Mouse (Mus musculus): ENCODE results near the gene Prdm5.

DNA sequence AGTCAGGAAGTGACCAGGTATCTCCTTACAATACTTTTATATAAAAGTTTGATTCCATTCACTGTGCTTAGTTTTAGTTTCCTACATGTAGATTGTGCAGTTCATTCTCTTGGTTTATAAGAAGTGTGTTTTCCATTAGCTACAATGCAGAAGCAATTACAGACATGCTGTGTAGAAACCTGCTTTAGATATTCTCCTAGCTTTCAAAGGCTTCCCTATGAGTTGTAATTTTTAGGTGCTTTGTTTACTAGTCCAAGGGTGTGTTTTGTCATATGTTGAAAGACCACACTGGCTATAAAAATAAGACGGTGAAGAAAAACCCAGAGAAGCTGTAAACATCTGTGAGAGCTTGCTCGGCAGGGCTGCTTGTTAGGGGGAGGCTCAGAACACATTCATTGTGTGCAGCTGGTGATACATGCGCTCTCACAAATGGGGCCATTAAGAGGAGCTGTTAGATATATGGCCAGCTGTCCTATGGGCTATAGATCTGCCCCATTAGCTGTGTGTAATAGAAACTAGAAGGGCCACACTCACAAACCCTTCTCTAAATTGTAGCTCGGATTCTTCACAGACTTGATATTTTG, 144.8 kb downstream of the Prdm5 start:
- no peak for TF ChIP-seq POU5F1 (IDR thresholded peaks at IDR 0.05; ENCODE audit: borderline replicate concordance, low read length)
- TF ChIP-seq CTCF (conservative IDR thresholded peaks at IDR 0.05; ENCODE audit: low read length) = no peak
- TF ChIP-seq NANOG (IDR thresholded peaks at IDR 0.05; ENCODE audit: borderline replicate concordance, low read length) = no peak
